Mouse (Mus musculus) adrenal gland, postnatal 4 days (tissue): ENCODE data around the gene Mpp2. TPM values are rescaled to one million over a fixed set of nuclear protein-coding genes. Genes with fewer than 3 reads are reported as not detected.

Experiments
- DNase-seq, 2 experiments: peaks; one replicate each; pipeline ENCODE4 v3.0.0; 2021 to 2022; ENCODE audit warnings: low spot score in 2 of 2, mixed read lengths in 2 of 2
- total RNA-seq, 2 experiments: library from RNA; stranded (reverse); gene quantifications; 2 replicates each; pipeline ENCODE4 v1.2.3; 2021

The Mpp2 gene
- total RNA-seq, 2 experiments from 2014 or later = 8.8 to 11.5 TPM

- no peak for DNase-seq
These were observed 75.1 kb downstream of the Mpp2 start for GRCm38 (mm10) chr11:102013201-102013600.

- DNase-seq = no peak
These were observed 76.8 kb downstream of the Mpp2 start for GRCm38 (mm10) chr11:102011510-102011909.

- DNase-seq = no peak
These were observed 78.2 kb downstream of the Mpp2 start for GRCm38 (mm10) chr11:102010140-102010539.

GRCm38 (mm10) chr11:102008954-102009637 is 79.2 kb downstream of the Mpp2 start:
- DNase-seq = no peak

GRCm38 (mm10) chr11:102008372-102008771 is 79.9 kb downstream of the Mpp2 start:
- no peak for DNase-seq

Other genes with a start within 250 kb of the Mpp2 start
- 1 to 10 TPM; 7.1 to 7.8 TPM for gene Meox1, start 194.1 kb downstream of the Mpp2 start, total RNA-seq
- under 1 TPM; 0.20 to 0.25 TPM for gene Sost, start 121.5 kb downstream of the Mpp2 start, total RNA-seq
- not detected for gene Cfap97d1, start 104.2 kb downstream of the Mpp2 start, total RNA-seq
- 10 to 100 TPM; 62.2 to 71.6 TPM for gene Dusp3, start 101.5 kb downstream of the Mpp2 start, total RNA-seq
- gene Mpp3, start 60.1 kb downstream of the Mpp2 start, total RNA-seq = 10 to 100 TPM; 19.2 to 24.4 TPM
- gene Cd300lg, start 47.0 kb downstream of the Mpp2 start, total RNA-seq = 10 to 100 TPM; 10.7 to 15.6 TPM
- gene Ppy, start 12.8 kb upstream of the Mpp2 start, total RNA-seq = 1 to 10 TPM in 1 of 2 experiments, not detected in 1; 7.4 TPM
- gene Pyy, start 19.3 kb upstream of the Mpp2 start, total RNA-seq = 10 to 100 TPM in 1 of 2 experiments, not detected in 1; 25.9 TPM
- gene Nags, start 57.0 kb upstream of the Mpp2 start, total RNA-seq = 1 to 10 TPM; 1.3 to 3.1 TPM
- gene Tmem101, start 67.9 kb upstream of the Mpp2 start, total RNA-seq = 10 to 100 TPM; 21.8 to 22.5 TPM
- 10 to 100 TPM; 83.5 to 83.6 TPM for gene Lsm12, start 96.8 kb upstream of the Mpp2 start, total RNA-seq
- 10 to 100 TPM; 86.3 to 93.3 TPM for gene G6pc3, start 101.1 kb upstream of the Mpp2 start, total RNA-seq
- gene Hdac5, start 141.7 kb upstream of the Mpp2 start, total RNA-seq = 100 to 1,000 TPM; 123 to 125 TPM
- gene BC030867, start 160.4 kb upstream of the Mpp2 start, total RNA-seq = 1 to 10 TPM; 4.8 to 6.0 TPM
- gene Asb16, start 180.2 kb upstream of the Mpp2 start, total RNA-seq = under 1 TPM; 0.53 to 0.79 TPM
- gene Tmub2, start 196.4 kb upstream of the Mpp2 start, total RNA-seq = 10 to 100 TPM; 56.5 to 58.3 TPM
- gene Atxn7l3, start 208.1 kb upstream of the Mpp2 start, total RNA-seq = 10 to 100 TPM; 58.3 to 58.7 TPM
- gene Ubtf, start 231.2 kb upstream of the Mpp2 start, total RNA-seq = 100 to 1,000 TPM; 136 to 152 TPM